Mouse (Mus musculus): Measurements from ENCODE around the gene AI597479.

- TF ChIP-seq EP300 (IDR thresholded peaks at IDR 0.05), result no peak
- no peak for TF ChIP-seq CTCF (IDR thresholded peaks at IDR 0.05)
Measured at GRCm38 (mm10) chr1:43117435-43117834, 18.9 kb downstream of the AI597479 start.
